Mouse (Mus musculus) heart, embryonic 15.5 days (tissue): Measurements from ENCODE around the gene Bbx. TPM values are rescaled to one million over a fixed set of nuclear protein-coding genes. Genes with fewer than 3 reads are reported as not detected.

Experiments
- ATAC-seq: fragments of 200-750 bp; cut with Nextera tagmentation; replicated peaks from 2 replicates; pipeline ENCODE4 v1.8.0; 2017; ENCODE audit warnings: low read depth, moderate TSS enrichment; ENCODE audit not compliant: insufficient number of reproducible peaks, insufficient read depth, low FRiP score
- H3K27ac ChIP-seq: fragments of 300-500 bp; sonication (generic); 2 replicates; pipeline ENCODE4 v1.5.1; 2015; ENCODE audit warnings: mild to moderate bottlenecking, inconsistent platforms
- H3K27me3 ChIP-seq: fragments of 300-500 bp; sonication (generic); 2 replicates; pipeline ENCODE4 v1.6.1; 2015; ENCODE audit warnings: inconsistent platforms
- H3K36me3 ChIP-seq: fragments of 300-500 bp; sonication (generic); 2 replicates; pipeline ENCODE4 v1.6.1; 2015; ENCODE audit warnings: mild to moderate bottlenecking, inconsistent platforms
- H3K4me1 ChIP-seq: fragments of 300-500 bp; sonication (generic); replicated peaks from 2 replicates; pipeline ENCODE4 v1.6.1; 2015; ENCODE audit warnings: inconsistent platforms
- H3K4me2 ChIP-seq: fragments of 300-500 bp; sonication (generic); 2 replicates; pipeline ENCODE4 v1.6.1; 2015; ENCODE audit warnings: inconsistent platforms, mild to moderate bottlenecking, moderate library complexity
- H3K4me3 ChIP-seq: fragments of 300-500 bp; sonication (generic); 2 replicates; pipeline ENCODE4 v1.5.1; 2015; ENCODE audit warnings: mild to moderate bottlenecking, inconsistent platforms
- H3K9ac ChIP-seq: fragments of 300-500 bp; sonication (generic); 2 replicates; pipeline ENCODE4 v1.6.1; 2015; ENCODE audit warnings: mild to moderate bottlenecking, inconsistent platforms
- H3K9me3 ChIP-seq: fragments of 300-500 bp; sonication (generic); replicated peaks from 2 replicates; pipeline ENCODE4 v1.6.1; 2016; ENCODE audit warnings: inconsistent platforms
- WGBS: fragments of 180-500 bp; shearing (Covaris S2); methylation state at CpG from one replicate; pipeline ENCODE4 v1.1.7; 2015; ENCODE audit warnings: mixed read lengths; 5-methylcytosine and 5-hydroxymethylcytosine counted together
- polyA plus RNA-seq: library from polyadenylated mRNA; unstranded; fragments of >200 nt; fragmentation: Nextera tagmentation; extraction: Ambion mirVana; gene quantifications from 2 replicates; pipeline ENCODE4 v1.2.1, GENCODE M21; 2015

Bbx gene
- 32.8 and 33.4 TPM in 2 replicates for polyA plus RNA-seq

DNA sequence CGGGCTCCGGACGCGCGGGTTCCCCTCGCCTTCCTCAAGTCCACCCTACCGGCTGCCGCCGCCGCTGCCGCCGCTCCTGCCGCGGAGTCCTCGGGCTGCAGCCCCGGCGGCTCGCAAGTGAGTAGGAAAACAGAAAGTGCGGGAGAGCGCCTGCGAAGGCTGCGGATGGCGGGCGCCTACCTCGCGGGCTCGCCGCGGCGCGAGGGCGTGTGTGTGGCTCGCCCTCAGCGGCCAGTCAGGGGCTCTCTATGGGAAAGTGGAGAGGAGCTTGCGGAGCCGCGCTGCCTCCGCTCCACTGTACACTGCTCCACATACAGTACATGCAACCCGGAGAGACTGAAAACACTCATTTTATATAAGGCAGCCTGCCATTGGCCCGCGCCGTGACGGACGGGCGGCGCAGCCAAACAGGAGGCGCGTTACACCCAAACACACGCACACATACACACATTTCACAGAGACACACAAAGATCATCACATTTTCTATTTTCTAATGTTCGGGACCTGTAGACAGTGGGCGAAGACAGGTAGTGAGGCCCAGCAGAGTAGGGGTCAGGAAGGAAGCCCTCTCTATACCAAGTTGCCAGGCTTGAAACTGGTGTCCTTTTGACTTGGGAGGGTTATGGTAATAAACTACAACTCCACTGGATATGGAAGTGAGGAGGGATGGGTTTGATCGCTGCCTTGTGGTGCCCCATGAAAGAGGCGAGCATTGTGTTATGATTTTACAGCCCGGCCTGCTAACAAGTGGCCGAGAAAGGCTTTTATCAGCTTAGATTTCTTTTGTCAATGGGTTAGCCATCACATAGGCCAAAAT lies at the start of gene Bbx:
TSS of gene Bbx (minus strand) at position 329 of the 817 bp plus-strand sequence.
- peak within 1 kb of the TSS; percentile 98 for H3K4me2 ChIP-seq
- WGBS, result under 1% methylated on average over 51 of the region's 55 CpGs
- H3K4me1 ChIP-seq, result peaks cover 11% of the 10 kb centered on the region
- ATAC-seq, result peak; percentile 98
- no peaks in the 10 kb centered on the region for H3K9me3 ChIP-seq
- no peaks in the 10 kb centered on the region for H3K27me3 ChIP-seq
- H3K36me3 ChIP-seq, result no peaks in the 10 kb centered on the region
- H3K4me3 ChIP-seq, result peak within 1 kb of the TSS; percentile 74
- H3K9ac ChIP-seq, result peak within 1 kb of the TSS; percentile 82
- peak within 1 kb of the TSS; percentile 96 for H3K27ac ChIP-seq

DNA sequence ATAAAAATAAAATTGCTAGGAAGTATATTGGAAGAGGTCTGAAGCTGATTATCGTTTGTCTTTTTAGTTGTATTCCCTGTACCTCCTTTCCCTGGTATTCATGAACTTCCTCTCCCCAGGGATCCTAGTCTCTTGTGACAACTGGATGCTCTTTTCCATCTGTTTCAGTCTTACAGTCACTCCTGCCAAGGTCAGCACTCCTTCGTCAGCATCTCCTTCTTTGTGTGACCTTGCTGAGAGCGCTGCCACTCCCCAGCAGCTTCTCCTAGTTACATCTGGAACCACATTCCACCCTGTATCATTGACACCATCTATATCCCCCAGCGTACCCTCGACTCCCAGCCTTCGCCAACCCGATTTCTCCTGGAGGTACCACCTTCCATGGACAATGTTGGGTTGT lies 49.7 kb upstream of the Bbx start:
- 46% methylated on average over 7 of the region's 7 CpGs for WGBS
- no peak overlapping the region for H3K4me3 ChIP-seq
- no peaks in the 10 kb centered on the region for H3K9me3 ChIP-seq
- H3K27ac ChIP-seq, result no peak overlapping the region
- no peak overlapping the region for H3K9ac ChIP-seq
- no peak for ATAC-seq
- H3K4me1 ChIP-seq, result 0 out of 2 replicates have a peak, but pooled peaks cover 2% of the 10 kb centered on the region
- no peaks in the 10 kb centered on the region for H3K27me3 ChIP-seq
- H3K36me3 ChIP-seq, result no peaks in the 10 kb centered on the region
- peak overlapping the region; percentile 43; the same call in 1 of the 2 replicates for H3K4me2 ChIP-seq

DNA sequence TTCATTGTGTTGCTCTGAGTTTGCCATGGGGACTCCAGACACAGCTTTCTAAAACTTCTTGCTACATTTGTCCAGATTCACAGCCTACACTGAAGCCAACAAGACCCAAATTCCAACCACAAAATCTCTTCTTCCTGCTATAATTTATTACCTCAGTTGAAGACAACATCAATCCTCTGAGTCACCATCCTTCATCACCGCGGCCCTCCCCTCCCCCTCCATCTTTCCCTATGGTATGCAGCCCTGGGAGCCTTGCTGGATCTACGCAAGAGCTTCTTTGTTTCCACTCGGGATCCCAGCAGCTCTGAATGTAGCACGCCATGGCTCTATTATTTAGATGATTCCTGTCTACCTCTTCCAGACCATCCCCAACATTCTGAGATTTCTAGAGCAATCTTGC lies 49.2 kb upstream of the Bbx start:
- no peak for ATAC-seq
- Histone ChIP-seq H3K4me1 (0 out of 2 replicates have a peak, but pooled peaks cover 2% of the 10 kb centered on the region), H3K36me3 (no peaks in the 10 kb centered on the region), H3K4me2 (no peak overlapping the region), H3K27me3 (no peaks in the 10 kb centered on the region), H3K9me3 (no peaks in the 10 kb centered on the region), H3K27ac (no peak overlapping the region), H3K9ac (no peak overlapping the region), H3K4me3 (no peak overlapping the region)
- WGBS, result 60% methylated on average over 5 of the region's 5 CpGs

DNA sequence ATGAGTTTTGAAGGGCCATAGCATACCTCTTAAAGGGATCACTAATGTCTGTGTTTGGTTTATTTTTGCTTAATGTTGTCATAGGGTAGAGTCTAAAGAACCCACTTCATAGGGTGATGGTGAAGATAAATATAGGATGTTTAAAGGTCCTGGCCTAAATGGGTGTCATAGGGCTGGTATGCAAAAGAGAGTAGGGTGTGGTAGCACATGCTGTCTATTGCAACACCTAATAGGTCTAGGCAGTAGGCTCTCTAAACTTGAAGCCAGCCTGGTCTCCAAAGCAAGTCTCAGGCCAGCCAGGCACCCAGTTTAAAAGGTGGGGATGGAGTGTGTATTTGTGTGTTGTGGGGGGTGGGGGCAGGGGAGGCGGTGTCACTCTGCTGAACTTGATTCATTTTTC lies 46.5 kb upstream of the Bbx start:
- 0 out of 2 replicates have a peak, but pooled peaks cover 2% of the 10 kb centered on the region for H3K4me1 ChIP-seq
- H3K9me3 ChIP-seq, result no peaks in the 10 kb centered on the region
- H3K36me3 ChIP-seq, result no peaks in the 10 kb centered on the region
- WGBS, result 100% methylated on average over 1 of the region's 1 CpGs
- ATAC-seq, result no peak
- no peak overlapping the region for H3K27ac ChIP-seq
- no peak overlapping the region for H3K4me2 ChIP-seq
- no peaks in the 10 kb centered on the region for H3K27me3 ChIP-seq
- no peak overlapping the region for H3K4me3 ChIP-seq
- no peak overlapping the region for H3K9ac ChIP-seq

DNA sequence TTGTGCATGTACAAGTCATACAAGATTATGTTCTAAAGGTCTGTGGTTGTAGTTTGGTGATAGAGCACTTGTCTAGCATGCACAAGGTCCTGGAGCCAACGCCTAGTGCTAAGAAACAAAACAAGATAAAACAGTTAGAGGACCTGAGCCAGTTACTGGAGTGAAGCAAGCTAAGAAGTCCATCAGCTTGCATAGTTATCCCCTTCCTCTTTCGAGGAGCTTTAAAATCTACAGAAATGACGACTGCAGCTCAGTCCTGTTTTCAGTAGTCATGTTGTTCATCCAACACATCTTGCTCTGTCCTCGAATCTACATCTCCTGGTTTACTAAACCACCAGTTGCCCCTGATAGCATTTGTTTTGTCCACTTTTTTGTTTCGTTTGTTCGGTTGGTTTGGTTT lies 45.4 kb upstream of the Bbx start:
- no peak for ATAC-seq
- Histone ChIP-seq H3K27me3 (no peaks in the 10 kb centered on the region), H3K9ac (no peak overlapping the region), H3K4me1 (0 out of 2 replicates have a peak, but pooled peaks cover 2% of the 10 kb centered on the region), H3K4me2 (no peak overlapping the region), H3K27ac (no peak overlapping the region), H3K4me3 (no peak overlapping the region), H3K36me3 (no peaks in the 10 kb centered on the region), H3K9me3 (no peaks in the 10 kb centered on the region)
- WGBS, result 78% methylated on average over 6 of the region's 6 CpGs

DNA sequence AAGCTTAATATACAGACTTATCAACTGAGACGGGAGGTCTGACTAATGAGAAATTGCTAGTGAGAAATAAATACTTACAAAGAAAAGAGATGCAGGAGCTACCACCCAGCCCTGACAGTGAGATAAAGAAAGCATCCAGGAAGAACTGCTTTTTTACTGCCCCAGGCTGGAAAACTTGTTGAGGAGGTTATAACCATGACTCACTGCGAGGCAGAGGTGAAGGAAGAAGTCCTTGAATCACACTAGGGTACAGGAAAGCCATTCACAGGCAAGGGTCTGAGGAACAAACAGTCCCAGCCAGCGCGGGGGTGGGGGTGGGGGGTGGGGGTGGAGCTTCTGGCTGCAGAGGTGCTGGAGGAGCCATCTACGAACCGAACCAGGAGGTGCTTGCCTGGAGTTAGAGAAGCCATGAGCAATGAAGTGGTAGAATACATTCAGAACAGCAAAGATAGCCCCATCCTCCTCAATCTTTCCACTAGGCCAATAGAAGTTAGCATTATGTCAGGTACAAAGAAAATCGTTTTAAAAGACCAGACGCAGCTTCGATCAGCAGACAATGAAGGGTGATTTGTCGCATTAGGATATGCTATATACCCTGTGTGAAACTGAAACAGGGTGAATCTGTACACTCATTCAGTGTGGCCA lies 30.2 kb upstream of the Bbx start:
- no peak overlapping the region for H3K4me3 ChIP-seq
- no peaks in the 10 kb centered on the region for H3K4me1 ChIP-seq
- no peak for ATAC-seq
- no peaks in the 10 kb centered on the region for H3K27me3 ChIP-seq
- H3K4me2 ChIP-seq, result peak overlapping the region; percentile 21; the same call in 1 of the 2 replicates
- H3K27ac ChIP-seq, result no peak overlapping the region
- WGBS, result 29% methylated on average over 10 of the region's 10 CpGs
- no peaks in the 10 kb centered on the region for H3K9me3 ChIP-seq
- no peaks in the 10 kb centered on the region for H3K36me3 ChIP-seq
- no peak overlapping the region for H3K9ac ChIP-seq

DNA sequence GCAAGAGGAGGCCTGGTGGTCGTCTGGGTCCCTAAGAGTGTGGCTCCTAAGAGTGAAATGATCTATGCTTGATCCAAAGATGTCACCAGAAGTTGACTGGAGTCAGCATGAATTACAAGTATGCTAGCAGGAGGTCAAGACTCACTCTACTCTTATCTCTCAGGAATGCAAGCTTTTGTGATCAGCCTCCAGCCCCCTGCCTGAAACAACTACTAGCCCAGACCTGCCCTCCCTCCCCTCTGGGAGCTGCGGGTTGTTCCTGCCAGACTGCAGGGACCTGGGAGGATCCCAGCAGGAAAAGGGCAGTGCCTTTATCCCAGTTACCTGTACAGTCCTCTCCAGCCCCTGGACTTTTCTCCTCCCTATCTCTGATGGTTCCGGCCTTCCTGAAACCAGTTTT lies 27.0 kb upstream of the Bbx start:
- ATAC-seq, result no peak
- WGBS, result 38% methylated on average over 3 of the region's 3 CpGs
- H3K27me3 ChIP-seq, result no peaks in the 10 kb centered on the region
- H3K4me2 ChIP-seq, result no peak overlapping the region
- no peak overlapping the region for H3K9ac ChIP-seq
- no peaks in the 10 kb centered on the region for H3K4me1 ChIP-seq
- H3K36me3 ChIP-seq, result no peaks in the 10 kb centered on the region
- H3K9me3 ChIP-seq, result no peaks in the 10 kb centered on the region
- no peak overlapping the region for H3K4me3 ChIP-seq
- no peak overlapping the region for H3K27ac ChIP-seq

DNA sequence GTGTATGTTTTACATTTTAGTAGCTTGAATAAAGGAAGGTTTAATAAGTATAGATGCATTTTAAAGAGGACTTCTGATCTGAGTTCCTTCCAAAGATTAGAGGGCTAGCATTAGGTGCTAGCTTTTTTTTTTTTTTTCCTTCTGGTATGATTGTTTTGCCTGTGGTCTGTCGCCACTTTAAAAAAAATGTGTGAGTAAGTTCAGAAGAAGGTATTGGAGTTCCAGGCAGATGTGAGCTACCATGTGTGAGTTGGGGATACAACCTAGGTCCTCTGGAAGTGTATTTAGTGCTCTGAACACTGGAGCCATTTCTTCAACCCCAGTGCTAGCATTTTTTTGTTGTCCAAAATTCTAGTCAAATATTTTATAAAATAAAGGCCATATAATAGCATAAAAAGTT lies 23.9 kb upstream of the Bbx start:
- Histone ChIP-seq H3K27me3 (no peaks in the 10 kb centered on the region), H3K4me2 (no peak overlapping the region), H3K9me3 (no peaks in the 10 kb centered on the region), H3K27ac (no peak overlapping the region), H3K36me3 (no peaks in the 10 kb centered on the region), H3K9ac (no peak overlapping the region), H3K4me3 (no peak overlapping the region), H3K4me1 (no peaks in the 10 kb centered on the region)
- no peak for ATAC-seq
- WGBS, result 63% methylated on average over 1 of the region's 1 CpGs

DNA sequence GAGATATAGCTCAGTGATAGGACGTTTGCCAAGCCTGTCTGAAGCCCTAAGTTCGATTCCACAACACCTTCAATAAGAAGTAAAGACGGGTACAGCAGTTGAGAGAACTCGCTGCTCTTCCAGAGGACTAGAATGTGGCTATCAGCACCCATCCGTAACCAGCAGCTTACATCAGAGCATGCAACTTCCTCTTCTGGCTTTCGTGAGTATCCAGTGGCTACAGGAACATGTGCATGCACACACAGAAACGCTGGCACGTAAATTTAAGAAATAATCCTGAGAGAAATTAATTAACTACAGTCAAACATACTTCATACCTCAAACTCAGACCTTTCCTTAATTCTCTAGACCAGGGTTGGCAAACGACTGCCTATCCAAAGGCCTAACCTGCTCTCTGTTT lies 16.9 kb upstream of the Bbx start:
- Histone ChIP-seq H3K27me3 (no peaks in the 10 kb centered on the region), H3K27ac (no peak overlapping the region), H3K4me2 (no peak overlapping the region), H3K4me3 (no peak overlapping the region), H3K9me3 (no peaks in the 10 kb centered on the region), H3K4me1 (no peaks in the 10 kb centered on the region), H3K36me3 (no peaks in the 10 kb centered on the region), H3K9ac (no peak overlapping the region)
- WGBS, result 73% methylated on average over 9 of the region's 9 CpGs
- ATAC-seq, result no peak

DNA sequence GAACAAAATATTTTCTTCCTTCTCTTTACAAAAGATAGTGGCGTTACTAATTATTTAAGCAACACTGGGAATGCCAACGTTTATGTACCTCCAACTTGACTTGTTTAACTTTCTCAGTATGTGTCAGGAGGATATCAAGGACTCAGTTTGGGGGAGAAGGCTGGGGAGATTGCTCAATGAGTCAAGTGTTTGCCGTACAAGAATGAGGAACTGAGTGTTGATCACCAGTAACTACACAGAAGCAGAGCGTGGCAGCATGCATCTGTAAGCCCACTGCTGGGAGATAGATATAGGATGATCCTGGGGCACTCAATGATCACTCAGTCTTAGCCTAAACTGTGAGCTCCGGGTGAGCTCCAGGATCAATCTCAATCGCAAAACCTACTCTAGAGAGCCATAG lies 12.8 kb upstream of the Bbx start:
- Histone ChIP-seq H3K27ac (no peak overlapping the region), H3K27me3 (no peaks in the 10 kb centered on the region), H3K4me1 (no peaks in the 10 kb centered on the region), H3K9ac (no peak overlapping the region), H3K36me3 (no peaks in the 10 kb centered on the region), H3K4me2 (no peak overlapping the region), H3K4me3 (no peak overlapping the region), H3K9me3 (no peaks in the 10 kb centered on the region)
- WGBS, result 68% methylated on average over 6 of the region's 6 CpGs
- ATAC-seq, result no peak

DNA sequence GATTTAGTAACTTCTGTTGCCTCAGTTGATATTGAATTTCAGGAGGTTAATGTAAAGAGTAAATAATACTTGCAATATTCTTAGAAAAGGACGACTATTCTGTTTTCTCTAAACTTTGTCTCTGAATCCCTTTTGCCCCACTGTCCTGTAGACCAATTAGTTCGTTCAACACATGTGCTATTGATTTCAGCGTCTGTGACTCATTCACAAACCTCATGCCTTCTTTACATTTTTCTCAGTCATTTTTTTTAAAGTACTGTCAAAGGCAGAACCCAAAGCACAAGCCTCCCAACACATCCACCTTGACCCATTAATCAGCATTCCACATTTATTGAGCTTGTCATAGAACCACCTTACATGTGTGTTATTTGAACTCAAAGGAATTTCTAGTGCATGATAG lies 6.6 kb upstream of the Bbx start:
- no peaks in the 10 kb centered on the region for H3K27me3 ChIP-seq
- H3K4me3 ChIP-seq, result no peak overlapping the region
- no peak overlapping the region for H3K9ac ChIP-seq
- H3K4me1 ChIP-seq, result no peaks in the 10 kb centered on the region
- H3K27ac ChIP-seq, result no peak overlapping the region
- H3K4me2 ChIP-seq, result no peak overlapping the region
- 83% methylated on average over 3 of the region's 3 CpGs for WGBS
- no peak for ATAC-seq
- H3K9me3 ChIP-seq, result no peaks in the 10 kb centered on the region
- H3K36me3 ChIP-seq, result no peaks in the 10 kb centered on the region
